ENCODE assay signal across 8 mouse cellular contexts in the genomic region with DNA sequence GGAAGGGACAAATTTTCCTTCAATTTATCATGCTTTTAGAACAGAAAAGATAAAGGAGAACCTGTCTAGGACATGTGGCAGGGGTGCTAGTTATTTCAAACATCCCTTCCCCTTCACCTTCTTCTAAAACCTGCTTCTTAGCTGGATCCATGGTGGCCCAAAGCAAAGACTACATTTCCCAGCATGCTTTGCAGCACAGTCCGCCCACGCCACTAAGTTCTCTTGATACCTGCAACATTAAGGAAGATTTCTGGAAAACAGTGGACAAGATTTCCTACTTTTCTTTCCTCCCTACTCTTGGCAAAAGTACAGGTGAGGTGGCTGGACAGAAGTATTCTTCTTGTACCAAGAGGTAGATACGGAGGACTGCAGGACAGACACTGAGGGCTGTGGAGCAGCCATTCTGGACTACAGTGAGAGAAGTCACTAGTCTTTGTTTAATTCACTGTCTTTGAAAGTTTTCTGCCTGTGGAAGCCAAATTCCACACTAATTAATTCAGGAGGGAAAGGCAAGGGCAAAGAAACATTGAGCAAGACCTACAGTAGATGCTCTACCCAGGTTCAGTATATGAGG. TPM values are rescaled to one million over a fixed set of nuclear protein-coding genes. Genes with fewer than 3 reads are reported as not detected.
A peak's percentile ranks its signal among the peaks of the same experiment; 100 is the strongest.
DNase-seq lines count a peak whose midpoint lies in the region; ATAC-seq and TF ChIP-seq lines count a peak whose summit lies in the region.

No protein-coding gene starts in this region.

- peak overlapping the region; percentile 63 for H3K4me3 ChIP-seq in G1E (ENCODE audit: low read depth, low read length)
- H3K4me3 ChIP-seq in forebrain, embryonic 14.5 days (ENCODE audit: low read depth, low read length) = peak overlapping the region; percentile 17; the same call in 1 of the 2 replicates
- H3K4me3 ChIP-seq in midbrain, embryonic 13.5 days (replicated peaks) = peak overlapping the region; percentile 27

- TF ChIP-seq CTCF in G1E (IDR thresholded peaks at IDR 0.05; ENCODE audit: low read depth, low read length) = no peak

- no peak overlapping the region for H3K27ac ChIP-seq in forebrain, embryonic 14.5 days (ENCODE audit: low read depth, low read length)
- no peak overlapping the region for H3K27ac ChIP-seq in midbrain, embryonic 13.5 days

- H3K27me3 ChIP-seq in G1E (ENCODE audit: insufficient read depth, low read length) = peaks cover 15% of the 10 kb centered on the region
- no peaks in the 10 kb centered on the region for H3K27me3 ChIP-seq in forebrain, embryonic 14.5 days (replicated peaks; ENCODE audit: control insufficient read depth, insufficient read depth, low read length)
- no peaks in the 10 kb centered on the region for H3K27me3 ChIP-seq in midbrain, embryonic 13.5 days

- H3K4me2 ChIP-seq in forebrain, embryonic 14.5 days (ENCODE audit: low read length) = peak overlapping the region; percentile 29; the same call in 1 of the 2 replicates
- peak overlapping the region; percentile 38 for H3K4me2 ChIP-seq in midbrain, embryonic 13.5 days (replicated peaks)

- no peaks in the 10 kb centered on the region for H3K9me3 ChIP-seq in G1E (replicated peaks)
- H3K9me3 ChIP-seq in forebrain, embryonic 14.5 days (replicated peaks; ENCODE audit: control insufficient read depth, low read length) = no peaks in the 10 kb centered on the region
- H3K9me3 ChIP-seq in midbrain, embryonic 13.5 days = no peaks in the 10 kb centered on the region

- 47% methylated on average over 3 of the region's 3 CpGs for WGBS in forebrain, embryonic 14.5 days
- WGBS in midbrain, embryonic 13.5 days = 43% methylated on average over 3 of the region's 3 CpGs

- DNase-seq in CD4-positive helper T cell, adult 2 months (ENCODE audit: low read depth, low spot score) = peak; percentile 10
- DNase-seq in G1E (ENCODE audit: low spot score) = peak; percentile 24
- peak; percentile 41 for DNase-seq in forebrain, embryonic 14.5 days (ENCODE audit: low spot score)
- DNase-seq in kidney, postnatal 10 days = peak; percentile 45
- no peak for DNase-seq in cerebellum, adult 9-10 months
- no peak for DNase-seq in right cerebral cortex, postnatal 25 days

- peaks cover 16% of the 10 kb centered on the region for H3K4me1 ChIP-seq in G1E (ENCODE audit: insufficient read depth, low read depth, low read length)
- no peaks in the 10 kb centered on the region for H3K4me1 ChIP-seq in forebrain, embryonic 14.5 days (ENCODE audit: control insufficient read depth, insufficient read depth, low read length)
- H3K4me1 ChIP-seq in midbrain, embryonic 13.5 days (replicated peaks) = no peaks in the 10 kb centered on the region

- H3K36me3 ChIP-seq in G1E (replicated peaks) = no peaks in the 10 kb centered on the region
- H3K36me3 ChIP-seq in forebrain, embryonic 14.5 days (ENCODE audit: control insufficient read depth, insufficient read depth, low read length) = no peaks in the 10 kb centered on the region
- H3K36me3 ChIP-seq in midbrain, embryonic 13.5 days = no peaks in the 10 kb centered on the region

- ATAC-seq in G1E (ENCODE audit: extremely low read depth, insufficient number of reproducible peaks, low FRiP score, poor library complexity, severe bottlenecking) = peak; percentile 49
- no peak for ATAC-seq in forebrain, embryonic 14.5 days
- no peak for ATAC-seq in midbrain, embryonic 13.5 days
- no peak for ATAC-seq in cerebellum, adult (ENCODE audit: insufficient number of reproducible peaks, low FRiP score, low TSS enrichment)

- H3K9ac ChIP-seq in forebrain, embryonic 14.5 days (ENCODE audit: low read length) = peak overlapping the region; percentile 29; the same call in 1 of the 2 replicates
- H3K9ac ChIP-seq in midbrain, embryonic 13.5 days (replicated peaks) = no peak overlapping the region

RNA-seq across cellular contexts. Expression of gene Ehhadh, which starts 9.2 kb away (rescaled TPM):
- total RNA-seq in G1E (2014; fragmentation: Nextera tagmentation) (not detected in 2 replicates), G1E (2017) (0.11 TPM in 1 of 2 replicates, not detected in the other)
- polyA plus RNA-seq in G1E (2012) = 0.01 TPM in 1 of 2 replicates, not detected in the other
- polyA plus RNA-seq in forebrain, embryonic 14.5 days (2014; fragmentation: Nextera tagmentation; extraction: Ambion mirVana) = 0.77 and 0.97 TPM in 2 replicates
- 1.2 and 1.3 TPM in 2 replicates for polyA plus RNA-seq in midbrain, embryonic 13.5 days (2015; fragmentation: Nextera tagmentation; extraction: Ambion mirVana)

RNA-seq across cellular contexts. Expression of gene Map3k13, which starts 15.8 kb away (rescaled TPM):
- 0.45 and 0.68 TPM in 2 replicates for total RNA-seq in G1E (2014; fragmentation: Nextera tagmentation)
- total RNA-seq in G1E (2017) = 0.12 and 0.16 TPM in 2 replicates
- 0.01 TPM in 2 replicates for polyA plus RNA-seq in G1E (2012)
- 4.2 and 6.2 TPM in 2 replicates for polyA plus RNA-seq in forebrain, embryonic 14.5 days (2014; fragmentation: Nextera tagmentation; extraction: Ambion mirVana)
- 7.6 and 8.3 TPM in 2 replicates for polyA plus RNA-seq in midbrain, embryonic 13.5 days (2015; fragmentation: Nextera tagmentation; extraction: Ambion mirVana)

Comparison
In these comparisons a context has a peak if more than half of its experiments do, and no peak if none do; other contexts are left out.
1. DNase-seq: peak in CD4-positive helper T cell, adult 2 months (single experiment), G1E (single experiment), forebrain, embryonic 14.5 days (single experiment) and kidney, postnatal 10 days (single experiment); none in cerebellum, adult 9-10 months (single experiment) and right cerebral cortex, postnatal 25 days (single experiment).
2. Peak in every context shown above with its lines, with median percentiles within 50 percentile points of each other: H3K4me3 ChIP-seq.